Mouse (Mus musculus) CH12.LX (cell line): Measurements from ENCODE around the gene Gsto1. TPM values are rescaled to one million over a fixed set of nuclear protein-coding genes. Genes with fewer than 3 reads are reported as not detected.

Source experiments
- DNase-seq: peaks from one replicate; pipeline ENCODE4 v3.0.0-alpha.2; 2013; ENCODE audit errors: extremely low read depth
- H3K27ac ChIP-seq: 2 replicates; pipeline ENCODE4 v1.5.1; 2012; ENCODE audit warnings: low read depth, mild to moderate bottlenecking, control low read depth, moderate library complexity; ENCODE audit not compliant: insufficient read depth
- H3K27me3 ChIP-seq: replicated peaks from 2 replicates; pipeline ENCODE3; 2012; ENCODE audit warnings: inconsistent platforms
- H3K36me3 ChIP-seq, 2 experiments: replicated peaks in 1 of 2; 2 replicates each; pipeline versions ENCODE3 to v1.6.1; 2012; ENCODE audit warnings: inconsistent platforms in 1 of 2, low read length in 1 of 2, mild to moderate bottlenecking in 1 of 2, mixed read lengths in 1 of 2, moderate library complexity in 1 of 2; ENCODE audit not compliant: control insufficient read depth in 1 of 2, insufficient read depth in 1 of 2
- H3K4me1 ChIP-seq, 2 experiments: 2 replicates each; pipeline ENCODE4 v1.6.1; 2012; ENCODE audit warnings: inconsistent platforms in 1 of 2, moderate library complexity in 1 of 2; ENCODE audit not compliant: insufficient read depth in 2 of 2, control insufficient read depth in 1 of 2
- H3K4me2 ChIP-seq: 2 replicates; pipeline ENCODE4 v1.6.1; 2012; ENCODE audit warnings: low read depth, mild to moderate bottlenecking, control low read depth; ENCODE audit not compliant: poor library complexity, insufficient read depth, severe bottlenecking
- H3K4me3 ChIP-seq, 3 experiments: fragments of 150-350 bp in 1 of 3; sonication (generic) in 1 of 3; replicated peaks in 1 of 3; 2 replicates each; pipeline versions ENCODE3 to v1.5.1; 2011 to 2012; ENCODE audit warnings: low read depth in 2 of 3, low read length in 2 of 3, mild to moderate bottlenecking in 2 of 3, moderate library complexity in 2 of 3, control low read depth in 1 of 3, improper control_type of control experiment in 1 of 3, inconsistent platforms in 1 of 3, mixed read lengths in 1 of 3; ENCODE audit not compliant: poor library complexity in 1 of 3
- H3K79me2 ChIP-seq: replicated peaks from 2 replicates; pipeline ENCODE4 v1.6.1; 2012; ENCODE audit warnings: mild to moderate bottlenecking, moderate library complexity; ENCODE audit not compliant: control insufficient read depth, poor library complexity, insufficient read depth, severe bottlenecking; ENCODE audit errors: extremely low read depth
- H3K9ac ChIP-seq: 2 replicates; pipeline ENCODE4 v1.6.1; 2012; ENCODE audit warnings: low read depth, mild to moderate bottlenecking, control low read depth, moderate library complexity; ENCODE audit not compliant: insufficient read depth
- H3K9me3 ChIP-seq: replicated peaks from 2 replicates; pipeline ENCODE3; 2012; ENCODE audit warnings: low read length, inconsistent platforms, mixed read lengths
- CTCF ChIP-seq, 2 experiments: IDR thresholded peaks in 1 of 2; conservative IDR thresholded peaks in 1 of 2; 2 replicates each; pipeline ENCODE4 v1.5.1; 2011 to 2012; ENCODE audit warnings: low read depth in 2 of 2, low read length in 2 of 2, improper control_type of control experiment in 1 of 2, inconsistent platforms in 1 of 2, mild to moderate bottlenecking in 1 of 2, moderate library complexity in 1 of 2
- E2F4 ChIP-seq: IDR thresholded peaks from 2 replicates; pipeline ENCODE4 v1.6.1; 2011; ENCODE audit warnings: low read depth, low read length, improper control_type of control experiment; ENCODE audit not compliant: insufficient replicate concordance
- ETS1 ChIP-seq: conservative IDR thresholded peaks from 2 replicates; pipeline ENCODE4 v1.6.1; 2012; ENCODE audit warnings: low read depth, mild to moderate bottlenecking, inconsistent platforms, low read length, improper control_type of control experiment, moderate library complexity
- MAX ChIP-seq: IDR thresholded peaks from 2 replicates; pipeline ENCODE4 v1.6.1; 2011; ENCODE audit warnings: low read length, improper control_type of control experiment
- NELFE ChIP-seq: IDR thresholded peaks from 2 replicates; pipeline ENCODE4 v1.6.1; 2011; ENCODE audit warnings: low read depth, low read length, improper control_type of control experiment
- RAD21 ChIP-seq: IDR thresholded peaks from 2 replicates; pipeline ENCODE4 v1.6.1; 2011; ENCODE audit warnings: low read depth, mild to moderate bottlenecking, low read length, improper control_type of control experiment, moderate library complexity
- SMC3 ChIP-seq: IDR thresholded peaks from 2 replicates; pipeline ENCODE4 v1.6.1; 2011; ENCODE audit warnings: low read depth, low read length, improper control_type of control experiment
- USF1 ChIP-seq: IDR thresholded peaks from 2 replicates; pipeline ENCODE4 v1.6.1; 2014; ENCODE audit warnings: low read depth, mild to moderate bottlenecking, inconsistent platforms, low read length, improper control_type of control experiment
- dilution Hi-C: fragments of 300-500 bp; cut with MboI; formaldehyde crosslinking; loops from 2 replicates; pipeline ENCODE4 v1.14.3; 2020; ENCODE audit warnings: low sequenced_read_pairs; ENCODE audit not compliant: extremely low pct_unique_long_range_greater_than_20kb, extremely low pct_ligation_motif_present
- in situ Hi-C: fragments of 300-500 bp; cut with MboI; formaldehyde crosslinking; loops from 3 replicates; pipeline ENCODE4 v1.14.3; 2019; ENCODE audit warnings: low sequenced_read_pairs, low pct_ligation_motif_present, low pct_unique_long_range_greater_than_20kb, mixed read lengths
- polyA plus RNA-seq: library from polyadenylated mRNA; unstranded; fragments of >175 nt; gene quantifications from 2 replicates; pipeline ENCODE4 v1.2.1, GENCODE M21; 2012; ENCODE audit warnings: low read depth; ENCODE audit not compliant: insufficient read length
- total RNA-seq, 2 experiments: library from RNA; depleted of rRNA; stranded (reverse); fragments of 300-350 nt in 1 of 2; fragments of >200 nt in 1 of 2; gene quantifications; 2 replicates each; pipeline ENCODE4 v1.2.3; 2012 to 2014

The Gsto1 gene
- total and polyA plus RNA-seq, 3 experiments, result 86.5 to 113 (median 111) TPM

DNA sequence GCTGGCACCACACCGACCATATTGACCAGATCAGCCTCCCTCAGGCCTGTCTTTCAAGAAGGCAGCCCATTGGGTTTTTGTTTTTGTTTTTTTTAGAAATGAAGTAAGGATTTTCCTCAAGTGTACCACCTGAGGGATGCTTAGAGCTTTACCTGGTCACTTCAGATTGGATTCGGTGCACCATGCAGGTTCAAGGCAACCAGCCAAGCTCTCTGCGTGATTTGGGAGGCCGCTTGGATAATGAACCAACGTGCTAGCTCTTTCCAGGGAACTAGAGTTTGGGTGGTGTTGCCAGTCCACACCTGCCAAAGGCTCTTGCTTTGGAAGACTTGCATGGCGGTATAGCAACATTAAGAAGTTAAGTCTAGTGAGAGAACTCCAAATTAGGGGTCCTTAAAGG, 38.3 kb downstream of the Gsto1 start:
- no peak overlapping the region for H3K27ac ChIP-seq
- no peaks in the 10 kb centered on the region for H3K79me2 ChIP-seq
- H3K36me3 ChIP-seq, result peaks cover 35 to 58% of the 10 kb centered on the region in 2 experiments
- H3K4me2 ChIP-seq, result no peak overlapping the region
- in situ Hi-C loops (no loop called here), dilution Hi-C loops (no loop called here)
- peaks cover 8 to 23% of the 10 kb centered on the region in 2 experiments for H3K4me1 ChIP-seq
- TF ChIP-seq E2F4, result no peak
- no peak for TF ChIP-seq RAD21
- TF ChIP-seq MAX, result no peak
- H3K9ac ChIP-seq, result no peak overlapping the region
- DNase-seq, result no peak
- H3K4me3 ChIP-seq, result no peak overlapping the region
- no peaks in the 10 kb centered on the region for H3K27me3 ChIP-seq
- no peaks in the 10 kb centered on the region for H3K9me3 ChIP-seq

DNA sequence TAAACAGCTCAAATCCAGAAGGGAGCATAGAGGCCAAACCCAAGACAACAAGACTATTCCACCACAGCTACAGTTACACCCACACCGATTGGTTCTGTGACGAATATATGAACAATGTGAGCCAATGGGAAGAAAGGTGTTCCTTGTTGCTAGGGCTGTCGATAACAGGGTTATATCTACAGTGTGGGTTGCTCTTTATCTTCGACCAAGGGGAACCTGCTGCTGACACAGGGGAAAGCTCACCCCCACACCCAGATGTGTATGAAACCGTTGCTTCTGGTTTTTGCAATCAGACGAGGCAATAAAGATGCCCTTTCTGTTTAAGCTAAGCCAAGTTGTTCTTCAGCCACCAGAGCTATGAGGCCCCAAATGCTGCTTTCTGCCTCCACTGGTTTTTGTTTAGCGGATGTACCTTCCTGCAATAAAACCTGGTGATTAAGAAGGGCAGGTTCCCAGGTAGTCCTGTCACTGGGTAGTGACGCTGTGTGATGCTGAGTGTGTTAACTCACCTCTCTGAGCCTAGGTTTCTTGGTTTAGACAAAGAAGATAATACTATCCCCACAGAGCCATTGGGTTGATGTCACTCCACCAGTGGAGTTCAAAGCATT, 43.8 kb downstream of the Gsto1 start:
- in situ Hi-C loops, result no loop called here
- Histone ChIP-seq H3K36me3 (peaks cover 42 to 95% of the 10 kb centered on the region in 2 experiments), H3K27ac (no peak overlapping the region), H3K9ac (no peak overlapping the region), H3K9me3 (no peaks in the 10 kb centered on the region), H3K27me3 (no peaks in the 10 kb centered on the region), H3K79me2 (no peaks in the 10 kb centered on the region), H3K4me2 (no peak overlapping the region), H3K4me1 (peaks cover 0 to 6% of the 10 kb centered on the region in 2 experiments; a peak in 2 of 4 replicates), H3K4me3 (no peak overlapping the region)
- DNase-seq, result no peak
- dilution Hi-C loops, result no loop called here
- no peak for TF ChIP-seq NELFE
- TF ChIP-seq ETS1, result no peak
- no peak for TF ChIP-seq USF1

DNA sequence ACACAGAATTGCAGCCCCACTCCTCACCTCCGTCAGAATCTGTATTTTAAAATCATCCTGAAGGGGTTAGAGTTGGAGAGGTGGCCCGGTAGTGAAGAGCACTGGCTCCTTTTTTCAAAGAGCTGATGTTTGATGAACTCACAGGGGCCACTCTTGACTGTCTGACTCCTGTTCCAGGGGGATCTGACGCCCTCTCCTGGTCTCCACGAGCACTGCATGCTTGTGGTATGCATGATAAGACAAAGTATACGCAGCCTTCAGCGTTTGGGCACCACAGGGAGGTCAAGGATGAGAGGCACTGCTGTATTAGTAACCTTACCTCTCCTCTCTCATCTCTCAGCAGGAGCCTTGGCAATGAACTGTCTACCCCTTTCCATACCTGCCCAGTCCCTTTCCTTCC, 45.2 kb downstream of the Gsto1 start:
- no peak for DNase-seq
- Histone ChIP-seq H3K9me3 (no peaks in the 10 kb centered on the region), H3K36me3 (peaks cover 36 to 94% of the 10 kb centered on the region in 2 experiments), H3K4me3 (no peak overlapping the region), H3K27ac (no peak overlapping the region), H3K27me3 (no peaks in the 10 kb centered on the region), H3K4me2 (no peak overlapping the region), H3K4me1 (peaks cover 0 to 8% of the 10 kb centered on the region in 2 experiments; a peak in 2 of 4 replicates), H3K9ac (no peak overlapping the region), H3K79me2 (no peaks in the 10 kb centered on the region)
- in situ Hi-C loops, result no loop called here
- TF ChIP-seq CTCF (conservative IDR thresholded peaks at IDR 0.05 in 1 of 2, IDR thresholded peaks at IDR 0.05 in 1 of 2; ENCODE audit: low read depth in 2 of 2, low read length in 2 of 2) (peak; percentile 19 to 38), SMC3 (no peak; the same call in 1 of the 2 replicates)
- dilution Hi-C loops, result no loop called here
